Mouse (Mus musculus): Measurements from ENCODE around the gene Tldc1. TPM values are rescaled to one million over a fixed set of nuclear protein-coding genes. Genes with fewer than 3 reads are reported as not detected.

Tldc1 gene
- polyA plus RNA-seq, 1 experiment from 2014 or later: 9.5 TPM

GRCm38 (mm10) chr8:119807687-119808086 lies 29.5 kb upstream of the Tldc1 start:
- Histone ChIP-seq H3K4me2 (no peak overlapping the region), H3K9ac (ENCODE audit: low read depth, low read length) (no peak overlapping the region), H3K9me3 (ENCODE audit: control insufficient read depth, low read length) (no peaks in the 10 kb centered on the region), H3K4me1 (replicated peaks; ENCODE audit: control insufficient read depth, insufficient read depth, low read length) (peaks cover 15% of the 10 kb centered on the region), H3K27ac (ENCODE audit: low read depth, low read length) (no peak overlapping the region), H3K4me3 (ENCODE audit: low read depth, low read length) (no peak overlapping the region), H3K27me3 (replicated peaks; ENCODE audit: control insufficient read depth, insufficient read depth, low read length) (no peaks in the 10 kb centered on the region), H3K36me3 (ENCODE audit: control insufficient read depth, insufficient read depth, low read length) (peaks cover 4% of the 10 kb centered on the region; the same call in 1 of the 2 replicates)
- ATAC-seq (replicated peaks; ENCODE audit: low FRiP score): no peak
- no peak for DNase-seq (ENCODE audit: low spot score)
- WGBS: 63% methylated on average over 4 of the region's 4 CpGs

DNA sequence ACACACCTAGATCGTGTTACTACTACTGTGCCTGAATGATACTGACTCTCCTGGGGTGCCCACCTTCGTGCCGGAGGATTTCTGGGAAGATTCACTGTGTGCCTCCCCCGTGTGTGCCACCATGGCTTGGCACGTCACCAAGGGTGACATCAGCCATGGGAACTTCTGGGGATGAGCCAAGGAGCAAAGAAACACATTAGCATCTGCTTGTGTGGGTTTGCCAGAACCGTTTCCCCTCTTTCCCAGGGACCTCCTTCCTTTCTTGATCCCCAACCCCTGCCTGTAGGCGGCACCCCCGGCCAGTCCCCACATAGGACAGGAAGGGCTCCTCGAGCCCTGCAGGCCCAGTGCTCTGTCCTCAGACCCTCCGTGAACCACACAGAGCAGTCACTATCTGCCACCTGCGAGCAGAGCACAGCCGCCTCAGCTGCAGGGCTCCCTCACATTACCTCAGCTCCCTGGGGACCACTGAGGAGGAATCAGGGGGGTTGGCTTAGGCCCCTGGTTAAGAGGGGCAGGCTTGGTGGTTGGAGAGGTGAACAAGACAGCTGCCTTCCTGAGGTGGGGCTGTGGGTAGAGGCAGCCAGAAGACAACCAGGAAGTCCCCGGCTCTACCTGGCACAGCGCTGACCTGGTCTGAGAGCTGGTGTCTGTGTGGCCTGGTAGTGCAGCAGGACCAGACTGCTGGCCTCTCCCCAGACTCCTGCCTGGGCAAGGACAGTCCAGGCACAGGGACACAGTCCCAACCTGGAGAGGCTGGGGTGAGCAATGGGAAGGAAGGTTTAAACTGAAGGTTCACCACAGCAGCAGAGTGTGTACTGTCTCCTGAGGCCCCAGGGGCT lies 28.4 kb upstream of the Tldc1 start:
- DNase-seq (ENCODE audit: low spot score): no peak
- WGBS: 81% methylated on average over 14 of the region's 14 CpGs

DNA sequence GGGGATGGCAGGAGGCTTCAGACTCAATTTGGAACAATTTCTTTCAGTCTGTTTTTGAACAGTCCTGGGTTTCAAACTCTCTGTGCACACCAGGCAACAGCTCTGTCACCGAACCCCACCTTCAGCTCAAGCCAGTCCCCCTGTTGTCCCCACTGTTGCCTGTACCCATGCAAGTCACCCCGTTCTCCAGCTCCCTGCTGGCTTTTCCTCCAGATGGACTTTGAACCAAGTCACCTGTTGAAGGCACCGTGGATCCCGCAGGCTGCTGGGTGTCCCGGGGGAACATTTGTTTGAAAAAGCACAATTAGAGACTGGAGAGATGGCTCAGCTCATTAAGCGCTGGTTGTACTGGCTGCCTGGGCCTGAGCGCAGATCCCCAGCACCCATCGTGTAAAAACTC lies 27.1 kb upstream of the Tldc1 start:
- Histone ChIP-seq H3K9me3 (ENCODE audit: control insufficient read depth, low read length) (no peaks in the 10 kb centered on the region), H3K36me3 (ENCODE audit: control insufficient read depth, insufficient read depth, low read length) (peaks cover 4% of the 10 kb centered on the region; the same call in 1 of the 2 replicates), H3K27ac (ENCODE audit: low read depth, low read length) (no peak overlapping the region), H3K4me1 (replicated peaks; ENCODE audit: control insufficient read depth, insufficient read depth, low read length) (0 out of 2 replicates have a peak, but pooled peaks cover 3% of the 10 kb centered on the region), H3K9ac (ENCODE audit: low read depth, low read length) (no peak overlapping the region), H3K27me3 (replicated peaks; ENCODE audit: control insufficient read depth, insufficient read depth, low read length) (no peaks in the 10 kb centered on the region), H3K4me3 (ENCODE audit: low read depth, low read length) (no peak overlapping the region), H3K4me2 (no peak overlapping the region)
- ATAC-seq (replicated peaks; ENCODE audit: low FRiP score) (no peak), DNase-seq (ENCODE audit: low spot score) (no peak)
- WGBS: 78% methylated on average over 8 of the region's 8 CpGs

More for the DNA sequence above, 28.4 kb upstream of the Tldc1 start:
- Histone ChIP-seq H3K9me3 (ENCODE audit: control insufficient read depth, low read length) (no peaks in the 10 kb centered on the region), H3K27me3 (replicated peaks; ENCODE audit: control insufficient read depth, insufficient read depth, low read length) (no peaks in the 10 kb centered on the region), H3K9ac (ENCODE audit: low read depth, low read length) (no peak overlapping the region), H3K36me3 (ENCODE audit: control insufficient read depth, insufficient read depth, low read length) (peaks cover 4% of the 10 kb centered on the region; the same call in 1 of the 2 replicates), H3K4me3 (ENCODE audit: low read depth, low read length) (no peak overlapping the region), H3K4me2 (no peak overlapping the region), H3K27ac (ENCODE audit: low read depth, low read length) (no peak overlapping the region), H3K4me1 (replicated peaks; ENCODE audit: control insufficient read depth, insufficient read depth, low read length) (peaks cover 4% of the 10 kb centered on the region)
- ATAC-seq (replicated peaks; ENCODE audit: low FRiP score): no peak

DNA sequence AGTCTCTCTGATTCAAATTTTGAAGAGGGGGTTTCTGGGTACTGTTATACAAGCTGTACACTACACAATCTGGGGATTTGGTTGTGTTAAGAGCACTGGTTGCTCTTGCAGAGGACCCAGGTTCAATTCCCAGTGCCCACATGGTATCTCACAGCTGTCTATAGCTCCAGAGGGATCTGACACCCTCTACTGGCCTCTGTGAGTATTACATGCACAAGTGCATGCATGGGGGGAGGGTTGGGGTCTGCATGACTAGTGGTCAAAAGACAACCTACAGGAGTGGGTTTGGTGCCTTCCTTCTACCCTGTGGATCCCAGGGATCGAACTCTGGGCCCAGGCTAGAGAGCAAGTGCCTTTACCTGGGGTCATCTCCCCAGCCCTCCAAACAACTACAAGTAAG lies 24.4 kb upstream of the Tldc1 start:
- no peak for ATAC-seq (replicated peaks; ENCODE audit: low FRiP score)
- Histone ChIP-seq H3K36me3 (ENCODE audit: control insufficient read depth, insufficient read depth, low read length) (peaks cover 1% of the 10 kb centered on the region; the same call in 1 of the 2 replicates), H3K27ac (ENCODE audit: low read depth, low read length) (no peak overlapping the region), H3K9ac (ENCODE audit: low read depth, low read length) (no peak overlapping the region), H3K4me1 (replicated peaks; ENCODE audit: control insufficient read depth, insufficient read depth, low read length) (peaks cover 4% of the 10 kb centered on the region), H3K4me3 (ENCODE audit: low read depth, low read length) (no peak overlapping the region), H3K4me2 (no peak overlapping the region), H3K27me3 (replicated peaks; ENCODE audit: control insufficient read depth, insufficient read depth, low read length) (no peaks in the 10 kb centered on the region), H3K9me3 (ENCODE audit: control insufficient read depth, low read length) (no peaks in the 10 kb centered on the region)
- 75% methylated on average over 1 of the region's 1 CpGs for WGBS
- no peak for DNase-seq (ENCODE audit: low spot score)

DNA sequence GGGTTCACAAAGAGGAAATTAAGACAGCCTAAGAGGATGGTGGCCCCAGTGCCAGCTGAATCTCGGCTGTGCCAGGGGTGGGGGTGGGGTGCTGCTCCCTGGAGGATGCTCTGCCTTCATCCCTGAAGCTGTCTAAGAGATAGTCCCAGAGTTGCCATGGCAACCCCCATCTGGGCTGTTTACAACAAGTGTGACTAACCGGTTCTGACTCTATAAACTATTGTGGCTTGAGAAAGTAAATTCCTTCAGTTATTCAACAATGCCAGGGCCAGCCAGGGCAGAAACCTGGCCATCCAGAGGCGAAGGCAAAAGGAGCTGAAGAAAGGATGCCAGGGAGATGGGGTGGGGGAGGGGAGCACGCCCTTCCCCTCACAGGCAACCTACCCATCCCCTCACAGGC lies 23.0 kb upstream of the Tldc1 start:
- Histone ChIP-seq H3K9me3 (ENCODE audit: control insufficient read depth, low read length) (no peaks in the 10 kb centered on the region), H3K4me3 (ENCODE audit: low read depth, low read length) (no peak overlapping the region), H3K27me3 (replicated peaks; ENCODE audit: control insufficient read depth, insufficient read depth, low read length) (no peaks in the 10 kb centered on the region), H3K4me1 (replicated peaks; ENCODE audit: control insufficient read depth, insufficient read depth, low read length) (peaks cover 3% of the 10 kb centered on the region), H3K27ac (ENCODE audit: low read depth, low read length) (no peak overlapping the region), H3K4me2 (no peak overlapping the region), H3K9ac (ENCODE audit: low read depth, low read length) (no peak overlapping the region), H3K36me3 (ENCODE audit: control insufficient read depth, insufficient read depth, low read length) (no peaks in the 10 kb centered on the region)
- 18% methylated on average over 4 of the region's 4 CpGs for WGBS
- DNase-seq (ENCODE audit: low spot score): no peak
- ATAC-seq (replicated peaks; ENCODE audit: low FRiP score): no peak

DNA sequence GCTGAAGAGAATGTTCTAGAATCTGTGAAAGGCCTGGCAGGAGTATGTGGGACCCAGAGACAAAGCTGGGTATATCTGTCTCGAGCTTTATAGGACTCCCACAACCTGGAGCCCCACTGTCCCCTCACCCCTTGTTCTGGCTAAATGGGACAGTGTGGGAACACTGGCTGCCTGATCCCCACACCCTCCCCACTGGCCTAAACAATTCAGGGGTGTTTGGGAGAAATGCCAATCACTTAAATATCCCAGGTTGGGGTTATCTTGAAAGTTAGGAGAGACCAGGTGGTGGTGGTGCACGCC lies 20.7 kb upstream of the Tldc1 start:
- Histone ChIP-seq H3K4me2 (peak overlapping the region; percentile 34; the same call in 1 of the 2 replicates), H3K9ac (ENCODE audit: low read depth, low read length) (no peak overlapping the region), H3K4me1 (replicated peaks; ENCODE audit: control insufficient read depth, insufficient read depth, low read length) (peaks cover 3% of the 10 kb centered on the region), H3K27ac (ENCODE audit: low read depth, low read length) (no peak overlapping the region), H3K9me3 (ENCODE audit: control insufficient read depth, low read length) (no peaks in the 10 kb centered on the region), H3K27me3 (replicated peaks; ENCODE audit: control insufficient read depth, insufficient read depth, low read length) (no peaks in the 10 kb centered on the region), H3K36me3 (ENCODE audit: control insufficient read depth, insufficient read depth, low read length) (no peaks in the 10 kb centered on the region), H3K4me3 (ENCODE audit: low read depth, low read length) (no peak overlapping the region)
- 68% methylated on average over 2 of the region's 2 CpGs for WGBS
- ATAC-seq (replicated peaks; ENCODE audit: low FRiP score) (no peak), DNase-seq (ENCODE audit: low spot score) (no peak)

- peaks cover 3% of the 10 kb centered on the region for H3K4me1 ChIP-seq (replicated peaks; ENCODE audit: control insufficient read depth, insufficient read depth, low read length)
- H3K27ac ChIP-seq (ENCODE audit: low read depth, low read length): no peak overlapping the region
- no peak overlapping the region for H3K4me3 ChIP-seq (ENCODE audit: low read depth, low read length)
- H3K36me3 ChIP-seq (ENCODE audit: control insufficient read depth, insufficient read depth, low read length): no peaks in the 10 kb centered on the region
- no peaks in the 10 kb centered on the region for H3K27me3 ChIP-seq (replicated peaks; ENCODE audit: control insufficient read depth, insufficient read depth, low read length)
- H3K9ac ChIP-seq (ENCODE audit: low read depth, low read length): no peak overlapping the region
- peak; percentile 30; the same call in 1 of the 2 replicates for ATAC-seq (replicated peaks; ENCODE audit: low FRiP score)
- no peaks in the 10 kb centered on the region for H3K9me3 ChIP-seq (ENCODE audit: control insufficient read depth, low read length)
- WGBS: 10% methylated on average over 15 of the region's 15 CpGs
- no peak for DNase-seq (ENCODE audit: low spot score)
- H3K4me2 ChIP-seq: peak overlapping the region; percentile 34
Measured at GRCm38 (mm10) chr8:119798170-119798964, 20.2 kb upstream of the Tldc1 start.

GRCm38 (mm10) chr8:119795651-119796050 lies 17.4 kb upstream of the Tldc1 start:
- Histone ChIP-seq H3K27ac (ENCODE audit: low read depth, low read length) (no peak overlapping the region), H3K4me2 (no peak overlapping the region), H3K27me3 (replicated peaks; ENCODE audit: control insufficient read depth, insufficient read depth, low read length) (no peaks in the 10 kb centered on the region), H3K9ac (ENCODE audit: low read depth, low read length) (no peak overlapping the region), H3K9me3 (ENCODE audit: control insufficient read depth, low read length) (no peaks in the 10 kb centered on the region), H3K4me3 (ENCODE audit: low read depth, low read length) (no peak overlapping the region), H3K4me1 (replicated peaks; ENCODE audit: control insufficient read depth, insufficient read depth, low read length) (peaks cover 17% of the 10 kb centered on the region), H3K36me3 (ENCODE audit: control insufficient read depth, insufficient read depth, low read length) (no peaks in the 10 kb centered on the region)
- WGBS: 75% methylated on average over 3 of the region's 3 CpGs
- DNase-seq (ENCODE audit: low spot score) (no peak), ATAC-seq (replicated peaks; ENCODE audit: low FRiP score) (no peak)
